Mouse (Mus musculus) cerebellum, adult 9-11 months (tissue): ENCODE results near the gene Chml.

Experiments used
- DNase-seq: peaks from one replicate; pipeline ENCODE4 v3.0.0; 2022

Chml gene

DNA sequence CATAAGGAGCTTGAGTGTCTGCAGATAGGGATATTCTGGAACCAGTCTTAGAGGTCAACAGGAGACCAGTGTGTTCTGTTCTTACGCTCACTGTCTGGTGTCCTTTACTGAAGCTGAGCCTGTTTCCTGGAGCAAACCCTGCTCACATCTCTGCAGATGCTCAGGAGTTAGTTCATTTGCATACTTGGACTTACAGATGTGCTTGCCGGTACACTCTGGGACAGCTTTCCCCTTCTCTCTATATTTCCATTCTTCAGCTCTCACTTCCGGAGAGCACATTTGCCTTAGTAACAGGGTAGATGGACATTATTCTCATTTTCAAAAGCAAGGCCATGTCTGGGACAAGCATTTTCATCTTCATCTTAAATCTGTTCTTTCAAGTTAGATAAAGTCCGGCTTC, 44.1 kb downstream of the Chml start:
- no peak for DNase-seq

DNA sequence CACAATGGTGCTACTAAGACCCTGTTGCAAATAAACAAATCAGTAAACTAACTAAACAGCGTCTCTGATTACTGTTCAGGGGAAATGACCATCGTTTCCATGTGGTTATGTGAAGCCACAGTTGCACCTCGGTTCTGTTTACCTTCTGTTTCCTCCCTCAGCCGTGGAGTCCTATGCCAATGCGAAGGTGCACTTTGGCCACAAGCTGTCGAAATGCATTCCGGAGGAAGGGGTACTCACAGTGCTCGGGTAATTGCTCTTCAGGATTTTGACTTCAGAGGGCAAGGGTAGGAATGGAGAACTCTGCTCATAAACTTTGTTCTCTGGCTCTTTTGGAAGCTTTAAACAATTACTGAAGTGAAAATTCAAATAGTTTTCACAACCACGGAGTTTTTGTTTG, 45.7 kb downstream of the Chml start:
- DNase-seq, result no peak

DNA sequence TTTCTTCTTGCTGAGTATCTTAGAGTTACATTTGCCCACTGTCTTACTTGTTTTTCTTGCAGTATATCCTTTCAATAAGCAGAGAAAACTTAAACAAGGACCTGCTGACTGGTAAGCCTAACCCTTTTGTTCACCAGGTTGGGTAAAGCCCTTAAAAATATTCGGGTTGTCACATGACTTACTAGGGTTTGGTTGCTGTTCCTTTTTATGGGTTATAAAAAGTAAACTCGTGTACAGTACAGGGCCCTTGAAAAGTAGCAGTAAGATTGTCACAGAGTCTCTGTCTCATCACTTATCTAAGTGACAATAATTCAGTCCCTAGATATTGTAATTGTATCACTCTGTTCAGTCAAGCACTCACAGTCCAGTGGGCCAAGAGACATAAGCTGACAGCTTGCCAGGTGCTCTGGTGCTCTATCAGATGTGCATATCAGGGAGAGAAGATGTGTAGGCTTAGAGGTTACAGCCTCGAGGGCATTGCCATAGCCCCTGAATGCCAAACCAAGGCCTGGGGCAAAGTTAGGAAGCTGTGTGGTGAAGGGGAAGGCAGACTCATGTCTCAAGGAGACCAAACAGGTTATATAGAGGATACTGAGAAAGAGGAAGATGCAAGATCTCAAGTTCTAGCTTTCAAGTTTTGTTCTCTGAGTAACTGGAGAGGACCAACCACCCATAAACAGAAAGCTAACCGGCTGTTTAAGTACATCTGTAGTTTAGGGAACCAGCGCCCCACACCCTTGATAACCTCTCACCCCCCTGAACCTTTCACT, 49.0 kb downstream of the Chml start:
- DNase-seq, result no peak

DNA sequence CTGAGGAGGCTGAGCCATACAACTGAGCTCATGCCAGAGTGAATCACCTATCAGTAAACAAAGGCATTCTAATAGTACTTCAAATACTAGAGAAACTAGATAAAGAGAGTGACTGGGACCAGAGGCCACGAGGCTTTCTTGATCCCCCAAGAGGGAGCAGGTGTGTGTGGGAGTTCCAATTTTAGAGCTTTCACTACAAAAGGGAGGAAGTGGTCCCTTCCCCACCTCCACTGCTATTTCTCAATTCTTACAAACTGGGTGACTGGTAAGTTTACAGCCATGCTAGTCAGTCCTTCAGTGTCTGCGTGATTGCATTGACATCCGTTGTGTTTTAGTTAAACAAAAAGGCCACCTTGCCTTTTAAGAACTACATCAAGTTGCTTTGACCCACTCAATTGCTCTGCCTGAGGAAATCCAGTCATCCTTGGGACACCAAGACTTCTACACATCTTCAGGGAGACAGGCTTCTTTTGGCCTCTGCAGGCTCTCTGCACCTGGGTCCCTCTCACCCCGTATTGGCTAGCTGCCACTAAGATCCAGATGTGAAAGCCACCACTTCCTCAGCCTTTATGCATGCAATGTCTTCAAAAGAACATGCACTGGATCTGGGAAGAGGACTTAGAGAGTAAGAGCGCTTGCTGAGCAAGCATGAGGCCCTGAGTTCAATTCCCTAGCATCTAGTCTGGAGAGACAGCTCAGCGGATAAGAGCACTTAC, 52.1 kb downstream of the Chml start:
- DNase-seq, result no peak

DNA sequence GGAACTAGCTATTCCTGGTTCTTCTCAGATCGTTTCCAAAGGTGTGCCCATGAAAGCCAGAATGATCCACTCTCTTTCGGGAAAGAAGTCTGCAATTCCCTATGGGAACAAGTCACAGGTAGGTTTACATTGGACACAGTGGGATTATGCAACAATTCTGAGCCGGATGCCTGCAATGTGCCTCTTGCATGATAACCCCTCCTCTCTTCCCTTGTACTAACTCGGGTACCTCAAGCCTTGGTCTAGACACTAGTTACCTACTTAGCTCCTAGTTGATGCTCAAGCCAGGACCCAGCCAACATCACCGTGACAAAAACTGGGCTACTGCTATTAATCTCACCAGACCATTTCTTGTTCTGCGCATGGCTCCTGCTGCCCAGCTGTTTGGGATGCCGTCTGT, 53.6 kb downstream of the Chml start:
- no peak for DNase-seq

DNA sequence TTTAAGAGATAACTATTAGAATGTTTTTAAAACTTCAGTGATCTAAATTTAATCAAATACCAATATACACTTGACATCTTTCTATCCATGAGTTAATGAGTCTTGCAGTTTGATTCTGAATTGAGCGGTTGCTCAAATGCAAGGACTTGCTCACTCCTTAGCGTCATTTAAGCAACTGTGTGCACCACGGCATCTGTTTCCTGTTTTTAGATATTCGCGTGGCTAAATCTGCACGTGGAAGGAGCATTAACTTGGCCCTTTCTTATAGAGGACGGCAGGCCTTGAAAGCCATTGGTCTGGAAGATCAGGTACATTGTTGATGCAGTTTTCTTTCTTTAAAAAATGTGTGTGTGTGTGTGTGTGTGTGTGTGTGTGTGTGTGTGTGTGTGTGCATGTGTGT, 55.0 kb downstream of the Chml start:
- DNase-seq, result no peak

DNA sequence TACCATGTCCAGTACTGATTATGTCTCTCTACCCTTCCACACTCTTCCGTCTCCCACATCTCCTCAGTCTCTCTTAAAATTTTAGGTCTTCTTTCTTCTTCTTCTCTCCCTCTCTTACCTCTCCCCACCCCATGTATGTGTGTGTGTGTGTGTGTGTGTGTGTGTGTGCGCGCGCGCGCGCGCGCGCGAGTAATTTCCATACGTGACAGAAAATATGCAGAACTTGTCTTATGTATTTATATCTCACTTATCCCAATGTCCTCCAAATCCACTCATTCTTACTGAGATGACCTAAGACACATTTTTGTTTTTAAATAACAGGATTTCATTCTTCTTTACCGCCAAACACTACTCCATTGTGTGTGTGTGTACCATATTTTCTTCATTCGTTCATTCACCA, 60.2 kb downstream of the Chml start:
- DNase-seq, result no peak
